Mouse (Mus musculus): ENCODE results near the gene Ccnb1. TPM values are rescaled to one million over a fixed set of nuclear protein-coding genes. Genes with fewer than 3 reads are reported as not detected.
A peak's percentile ranks its signal among the peaks of the same experiment; 100 is the strongest.
"Not testable (repeated sequence)": the region's sequence is repeated elsewhere in the genome, so short reads cannot be mapped to it uniquely, and the experiment has no call there.

The Ccnb1 gene
- 1 to 10 TPM; 2.1 to 2.9 TPM for total RNA-seq (2021)
- long read RNA-seq, experiment 1, partial matches to known transcripts: 1 of 5 reads
- long read RNA-seq, experiment 1, other reads (novel, unspliced or antisense): 1 of 5 reads
- long read RNA-seq, experiment 2, transcript Ccnb1-201 (9 exons, 2,489 nt): major isoform, 6 of 10 reads
- long read RNA-seq, experiment 2, partial matches to known transcripts: 1 of 10 reads
- long read RNA-seq, experiment 2, other reads (novel, unspliced or antisense): 3 of 10 reads

- intact Hi-C loops (cut with DNase I): loop anchor here (5.0 kb wide), 1 partner anchor 44 kb away; the partner anchor contains the start of gene Mrps36
- peak; percentile 89 to 91 for DNase-seq (ENCODE audit: low spot score in 2 of 2)
These were observed at the start of gene Ccnb1 for GRCm38 (mm10) chr13:100786414-100786867. Gene Ccnb1 (minus strand): TSS chr13:100786570.

- DNase-seq (ENCODE audit: low spot score in 2 of 2): no peak
- intact Hi-C loops (cut with DNase I): no loop called here
These were observed 48.4 kb upstream of the Ccnb1 start for GRCm38 (mm10) chr13:100834777-100835176.

DNA sequence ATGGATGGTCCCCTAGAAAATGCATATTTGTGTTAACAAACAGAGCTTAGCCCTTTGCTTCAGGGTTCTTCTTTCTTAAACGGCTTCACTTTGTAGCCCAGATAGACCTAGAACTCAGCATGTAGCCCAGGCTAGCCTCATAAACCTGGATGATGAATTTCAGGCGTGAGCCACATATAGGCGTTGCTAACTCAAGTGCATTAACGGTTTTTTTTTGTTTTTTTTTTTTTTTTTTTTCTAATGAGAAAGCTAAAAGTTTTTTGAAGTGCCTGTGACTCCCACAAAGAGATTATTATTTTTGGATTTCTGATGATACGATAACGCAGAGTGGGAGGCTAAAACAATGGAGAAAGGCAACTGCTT is 47.3 kb upstream of the Ccnb1 start:
- no peak for DNase-seq (ENCODE audit: low spot score in 2 of 2)
- intact Hi-C loops (cut with DNase I): no loop called here

GRCm38 (mm10) chr13:100832741-100833639 is 46.6 kb upstream of the Ccnb1 start, which contains the start of gene Slc30a5:
Gene Slc30a5 (minus strand): TSS chr13:100833427.
- DNase-seq (ENCODE audit: low spot score in 2 of 2): peak; percentile 99
- intact Hi-C loops (cut with DNase I): no loop called here

DNA sequence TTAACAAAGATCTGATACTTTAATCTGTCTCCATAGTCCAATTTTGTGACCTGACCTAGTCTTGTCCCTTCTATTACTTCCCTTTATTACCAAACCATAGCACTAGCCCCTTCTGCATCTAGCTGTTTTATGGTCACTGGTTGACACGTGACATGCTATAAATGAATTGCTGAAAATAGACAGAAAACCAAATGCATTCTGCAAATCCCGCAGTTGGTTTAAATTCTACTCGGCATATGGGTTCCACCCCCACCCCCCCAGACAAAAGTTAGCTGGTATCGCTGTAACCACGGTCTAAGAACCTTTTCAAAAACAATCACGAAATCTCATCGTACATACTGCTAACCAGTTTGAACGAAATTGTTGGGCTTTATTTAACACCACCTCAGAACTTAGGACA is 45.8 kb upstream of the Ccnb1 start:
- intact Hi-C loops (cut with DNase I): no loop called here
- DNase-seq (ENCODE audit: low spot score in 2 of 2): no peak

- intact Hi-C loops (cut with DNase I): no loop called here
- DNase-seq (ENCODE audit: low spot score in 2 of 2): no peak
These were observed 44.8 kb upstream of the Ccnb1 start for GRCm38 (mm10) chr13:100831123-100831522.

- no peak for DNase-seq (ENCODE audit: low spot score in 2 of 2)
- intact Hi-C loops (cut with DNase I): loop anchor here (10.0 kb wide), 1 partner anchor 111 kb away; no protein-coding TSS in a partner anchor
These were observed 39.4 kb upstream of the Ccnb1 start for GRCm38 (mm10) chr13:100825627-100826410.

- no peak for DNase-seq (ENCODE audit: low spot score in 2 of 2)
- intact Hi-C loops (cut with DNase I): loop anchor here (10.0 kb wide), 1 partner anchor 110 kb away; no protein-coding TSS in a partner anchor
These were observed 38.5 kb upstream of the Ccnb1 start for GRCm38 (mm10) chr13:100824916-100825315.

DNA sequence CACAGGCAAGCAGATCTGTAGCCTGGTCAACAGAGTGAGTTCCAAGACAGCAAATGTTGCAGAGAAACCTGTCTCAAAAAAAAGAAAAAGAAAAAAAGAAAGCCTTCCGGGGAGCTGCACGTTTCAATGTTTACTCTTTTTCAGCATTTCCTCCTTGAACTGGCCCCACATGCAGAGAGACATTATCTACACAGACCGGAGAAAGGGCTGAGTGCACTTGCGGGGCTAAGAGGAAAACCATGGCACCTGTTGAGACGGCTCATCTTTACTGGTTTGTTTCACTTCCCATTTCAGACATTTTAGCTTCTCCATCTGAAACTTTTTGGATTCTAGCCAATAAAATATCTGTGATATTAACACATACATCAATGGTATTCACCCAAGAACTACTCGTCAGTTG is 37.9 kb upstream of the Ccnb1 start:
- intact Hi-C loops (cut with DNase I): loop anchor here (10.0 kb wide), 1 partner anchor 110 kb away; no protein-coding TSS in a partner anchor

DNA sequence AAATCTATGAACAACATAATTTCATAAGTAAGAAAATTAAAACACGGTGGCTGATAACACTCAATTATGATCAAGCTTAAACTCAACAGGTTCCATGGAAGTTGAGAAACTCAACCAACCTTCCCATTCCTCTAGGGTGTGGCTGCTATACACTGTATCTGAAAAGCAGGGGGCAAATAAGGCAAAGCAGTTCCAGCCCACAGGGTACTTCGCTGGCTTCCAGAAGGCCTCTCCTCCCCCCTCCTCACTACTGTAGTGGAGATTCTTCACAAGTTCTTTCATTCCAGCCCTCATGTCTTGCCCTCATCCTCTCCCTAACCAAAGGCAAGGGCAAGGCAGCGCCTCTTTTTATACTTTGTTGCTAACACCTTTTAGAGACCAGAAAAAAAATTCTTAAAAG is 37.5 kb upstream of the Ccnb1 start:
- intact Hi-C loops (cut with DNase I): loop anchor here (10.0 kb wide), 1 partner anchor 109 kb away; no protein-coding TSS in a partner anchor
- no peak for DNase-seq (ENCODE audit: low spot score in 2 of 2)

More for the DNA sequence above, 37.9 kb upstream of the Ccnb1 start:
- DNase-seq (ENCODE audit: low spot score in 2 of 2): no peak

DNA sequence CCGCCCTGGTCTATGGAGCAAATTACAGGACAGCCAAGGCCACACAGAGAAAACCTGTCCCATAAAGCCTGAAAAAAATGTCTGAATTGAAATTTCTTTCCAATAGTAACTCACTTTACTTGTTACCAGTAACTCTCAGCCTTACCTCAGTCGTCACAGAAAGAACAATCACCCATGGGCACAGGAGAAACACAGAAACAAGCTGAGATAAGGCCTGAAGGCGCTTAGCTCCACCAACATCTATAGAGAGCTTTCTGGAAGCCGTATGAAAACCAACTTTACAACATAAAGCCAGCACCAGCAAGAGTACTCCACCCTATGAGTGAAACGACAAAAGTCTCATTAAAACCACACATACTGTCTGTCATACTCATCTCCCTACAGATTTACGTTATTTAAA is 28.1 kb upstream of the Ccnb1 start:
- intact Hi-C loops (cut with DNase I): no loop called here
- no peak for DNase-seq (ENCODE audit: low spot score in 2 of 2)

- intact Hi-C loops (cut with DNase I): loop anchor here (10.0 kb wide), 2 partner anchors 171 to 321 kb away; no protein-coding TSS in a partner anchor
- DNase-seq (ENCODE audit: low spot score in 2 of 2): no peak
These were observed 19.4 kb upstream of the Ccnb1 start for GRCm38 (mm10) chr13:100805776-100806175.

GRCm38 (mm10) chr13:100797171-100797570 is 10.8 kb upstream of the Ccnb1 start:
- intact Hi-C loops (cut with DNase I): no loop called here
- no peak for DNase-seq (ENCODE audit: low spot score in 2 of 2)

DNA sequence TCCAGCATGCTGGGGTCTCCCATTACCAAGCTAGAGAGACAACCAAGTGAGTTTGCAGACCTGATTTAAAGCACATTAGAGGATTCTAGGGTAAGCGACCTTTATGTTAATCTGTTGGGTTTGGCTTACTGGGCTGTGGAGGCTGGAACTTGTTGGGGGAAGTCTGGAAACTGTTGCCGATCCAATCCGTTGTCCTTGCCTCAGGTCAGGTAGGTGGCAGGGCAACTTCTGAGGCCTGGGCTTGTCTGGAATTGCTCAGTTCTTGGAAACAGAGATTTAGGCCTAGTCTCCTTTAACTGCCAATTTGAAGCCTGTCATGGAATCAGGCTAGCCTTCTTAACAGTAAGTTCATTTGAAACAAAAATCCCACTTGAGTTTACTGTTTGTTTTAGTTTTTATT is 2.7 kb upstream of the Ccnb1 start:
- intact Hi-C loops (cut with DNase I): loop anchor here (5.0 kb wide), 1 partner anchor 47 kb away; the partner anchor contains the start of gene Mrps36
- DNase-seq (ENCODE audit: low spot score in 2 of 2): no peak

GRCm38 (mm10) chr13:100788057-100788456 is 1.7 kb upstream of the Ccnb1 start:
- intact Hi-C loops (cut with DNase I): loop anchor here (5.0 kb wide), 1 partner anchor 46 kb away; the partner anchor contains the start of gene Mrps36
- not testable (repeated sequence) for DNase-seq (ENCODE audit: low spot score in 2 of 2)

DNA sequence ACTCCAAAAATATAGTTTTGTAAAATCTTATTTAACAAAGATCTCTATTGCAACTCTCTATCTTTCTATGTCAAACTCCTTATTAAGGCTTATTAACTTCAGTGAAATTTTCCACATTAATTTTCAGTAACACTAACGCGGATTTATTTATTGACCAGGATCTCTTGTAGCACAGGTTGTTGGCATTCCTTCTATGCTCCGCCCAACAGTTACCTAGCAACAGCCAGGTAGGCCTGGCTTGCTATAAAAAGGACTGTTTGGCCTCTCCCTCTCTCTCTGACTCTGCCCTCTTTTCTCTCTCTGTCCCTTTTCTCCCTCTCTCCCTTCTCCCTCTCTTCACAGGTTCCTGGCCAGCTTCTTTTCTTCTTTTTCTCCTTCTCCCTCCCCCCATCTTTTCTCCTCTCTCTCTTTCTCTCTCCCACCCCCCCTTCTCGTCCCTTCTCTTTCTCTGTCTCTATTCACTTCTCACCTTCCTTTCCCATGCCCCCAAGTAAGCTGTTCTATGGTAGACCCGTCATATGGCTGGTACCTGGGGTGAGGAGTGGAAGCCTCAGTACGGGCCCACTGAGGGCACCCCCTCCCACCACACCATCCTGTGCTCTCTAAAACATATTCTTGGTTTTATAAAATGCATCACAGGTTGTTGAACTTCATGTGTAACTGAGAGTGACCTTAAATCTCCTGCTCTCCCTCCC is 1.1 kb upstream of the Ccnb1 start:
- intact Hi-C loops (cut with DNase I): loop anchor here (5.0 kb wide), 1 partner anchor 45 kb away; the partner anchor contains the start of gene Mrps36

DNA sequence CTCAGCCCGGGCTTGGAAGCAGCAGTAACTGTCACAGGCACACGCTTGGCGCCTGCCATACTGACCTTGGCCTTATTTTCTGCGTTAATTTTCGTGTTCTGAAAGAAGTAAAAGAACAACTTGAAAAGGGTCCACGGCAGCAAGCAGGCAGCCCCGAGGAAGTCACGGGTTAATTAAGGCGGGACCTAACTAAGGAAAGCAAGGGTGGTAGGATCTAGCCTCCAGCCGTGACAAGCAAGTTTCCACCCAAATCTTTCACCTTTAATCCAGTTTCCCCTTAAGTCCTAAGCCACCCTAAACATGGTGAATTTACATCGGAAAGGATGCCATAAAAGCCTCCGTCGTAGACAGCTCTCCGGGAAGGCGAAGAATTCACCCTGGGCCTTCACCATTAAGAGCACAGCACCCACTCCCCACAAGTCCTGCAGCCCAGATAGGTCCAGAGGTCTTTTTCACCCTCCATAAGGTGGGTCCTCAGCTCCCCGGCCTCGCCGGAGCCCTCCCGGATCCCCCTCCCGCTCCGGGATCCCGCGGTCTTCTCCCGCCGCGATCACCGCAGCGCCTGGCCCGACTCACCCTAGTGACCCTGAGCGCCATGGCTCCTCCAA is 460 bp downstream of the Ccnb1 start:
- no peak for DNase-seq (ENCODE audit: low spot score in 2 of 2)
- intact Hi-C loops (cut with DNase I): loop anchor here (5.0 kb wide), 1 partner anchor 44 kb away; the partner anchor contains the start of gene Mrps36

More for the DNA sequence above, 1.1 kb upstream of the Ccnb1 start:
- DNase-seq (ENCODE audit: low spot score in 2 of 2): no peak

GRCm38 (mm10) chr13:100777491-100777890 is 8.9 kb downstream of the Ccnb1 start:
- DNase-seq (ENCODE audit: low spot score in 2 of 2): no peak
- intact Hi-C loops (cut with DNase I): no loop called here
